Mouse (Mus musculus): ENCODE measurements around the gene Timm10.
A peak's percentile ranks its signal among the peaks of the same experiment; 100 is the strongest.

The Timm10 gene

DNA sequence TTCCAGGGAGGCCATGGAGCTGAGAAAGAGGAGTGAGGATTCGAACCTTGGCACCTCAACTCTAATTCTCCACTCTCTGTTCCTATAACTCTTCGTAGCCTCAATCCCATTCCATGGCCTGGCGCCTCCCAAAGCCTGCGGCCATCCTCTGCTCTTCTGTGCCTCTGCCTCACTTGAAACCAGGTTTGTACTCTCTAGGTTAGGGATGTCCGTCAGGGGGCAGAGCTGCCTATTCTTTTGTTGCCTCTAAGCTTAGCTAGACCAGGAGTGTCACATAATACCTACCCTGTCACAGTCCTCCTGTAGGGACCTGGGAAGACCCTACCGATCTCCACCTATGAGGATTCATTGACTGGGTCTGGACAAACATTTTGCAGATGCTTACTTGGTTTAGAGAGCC, 14.1 kb upstream of the Timm10 start:
- no peak for DNase-seq (ENCODE audit: low read depth, low spot score)

- DNase-seq (ENCODE audit: low read depth, low spot score): no peak
Measured at GRCm38 (mm10) chr2:84819861-84820260, 6.9 kb upstream of the Timm10 start.

GRCm38 (mm10) chr2:84822552-84822951, 4.2 kb upstream of the Timm10 start, which contains the start of gene Smtnl1:
TSS of gene Smtnl1 (minus strand) at chr2:84822652.
- no peak for DNase-seq (ENCODE audit: low read depth, low spot score)

- DNase-seq (ENCODE audit: low read depth, low spot score): no peak
Measured at GRCm38 (mm10) chr2:84823237-84823636, 3.6 kb upstream of the Timm10 start.

DNA sequence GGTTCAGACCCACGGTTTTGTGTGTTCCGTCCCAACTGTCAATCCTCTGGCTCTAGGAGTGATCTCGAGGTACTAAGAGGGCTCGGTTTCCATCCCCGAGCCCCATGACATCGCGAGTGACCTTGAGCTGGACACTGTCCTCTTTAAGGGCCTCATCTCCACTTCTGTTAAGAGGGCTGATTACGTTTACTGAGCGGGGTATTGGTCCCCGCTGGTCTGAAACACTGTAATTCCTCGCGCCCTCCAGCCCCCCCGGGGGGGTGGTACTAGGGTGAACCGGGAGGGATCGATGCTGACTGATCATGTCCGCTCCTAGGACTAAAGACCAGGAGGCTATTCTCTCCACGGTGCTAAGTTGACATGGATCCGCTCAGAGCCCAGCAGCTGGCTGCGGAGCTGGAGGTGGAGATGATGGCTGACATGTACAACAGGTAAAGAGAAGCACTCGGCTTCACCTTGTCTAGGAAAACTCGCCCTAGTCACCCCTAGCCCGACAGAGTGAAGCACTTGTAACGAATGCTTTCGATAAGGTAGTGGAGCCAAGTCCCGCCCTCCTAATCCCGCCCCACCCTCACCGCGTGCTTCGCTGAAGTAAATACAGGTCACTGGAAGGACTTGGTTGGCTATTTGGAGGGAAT, 605 bp downstream of the Timm10 start:
- DNase-seq (ENCODE audit: low read depth, low spot score): peak; percentile 60

DNA sequence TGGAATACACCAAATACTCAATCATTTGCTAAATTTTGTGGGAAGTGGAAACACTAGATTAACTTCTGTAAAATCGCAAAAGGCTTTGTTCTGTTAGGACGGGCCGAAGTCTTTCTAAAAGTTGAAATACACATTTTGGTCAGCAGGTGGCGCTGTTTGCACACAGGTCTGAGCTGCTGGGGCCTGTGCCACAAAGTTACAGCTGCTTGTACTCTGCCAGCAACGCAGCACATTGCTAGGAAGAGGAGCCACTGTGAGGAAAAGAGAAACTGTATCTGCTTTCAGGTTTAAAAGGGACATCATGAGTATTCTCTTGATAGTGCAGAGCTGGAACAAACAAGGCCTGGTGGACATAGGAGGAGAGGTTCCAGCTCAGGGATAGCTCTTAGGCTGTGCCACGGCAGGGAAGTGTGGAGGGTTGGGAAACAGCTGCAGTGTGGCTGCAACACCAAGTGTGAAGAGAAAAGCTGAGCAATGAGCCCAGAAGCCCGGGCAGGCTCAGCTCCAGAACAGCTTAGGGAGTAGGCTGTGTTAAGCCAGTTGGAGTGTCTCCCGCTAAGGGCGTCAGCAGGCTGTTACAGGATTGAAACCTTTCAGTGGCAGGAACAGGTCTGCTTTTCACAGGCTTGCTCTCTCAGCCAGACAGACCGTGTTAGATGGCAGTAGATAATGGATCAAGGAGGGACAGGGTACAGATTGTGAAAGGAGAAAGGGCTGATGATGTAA, 5.0 kb downstream of the Timm10 start:
- DNase-seq (ENCODE audit: low read depth, low spot score): peak; percentile 81

DNA sequence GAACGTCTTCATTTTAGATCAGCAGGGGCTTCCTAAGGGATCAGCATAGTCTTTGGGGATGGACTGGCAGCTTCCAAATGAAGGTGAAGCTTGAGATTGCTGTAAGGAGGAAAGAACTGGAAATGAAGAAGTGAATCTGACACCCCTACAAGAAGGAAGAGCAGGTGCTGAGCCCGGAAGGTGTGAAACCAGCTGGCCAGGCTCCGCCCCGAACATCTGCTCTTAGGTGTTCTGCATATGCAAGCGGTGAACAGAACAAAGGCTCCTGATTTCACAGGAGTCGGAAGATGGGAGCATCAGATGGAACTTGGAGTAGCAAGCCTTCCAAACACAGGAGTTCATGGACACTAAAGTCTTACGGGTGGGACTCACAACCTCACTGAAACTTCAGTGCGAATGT, 10.3 kb downstream of the Timm10 start:
- peak; percentile 83 for DNase-seq (ENCODE audit: low read depth, low spot score)

DNA sequence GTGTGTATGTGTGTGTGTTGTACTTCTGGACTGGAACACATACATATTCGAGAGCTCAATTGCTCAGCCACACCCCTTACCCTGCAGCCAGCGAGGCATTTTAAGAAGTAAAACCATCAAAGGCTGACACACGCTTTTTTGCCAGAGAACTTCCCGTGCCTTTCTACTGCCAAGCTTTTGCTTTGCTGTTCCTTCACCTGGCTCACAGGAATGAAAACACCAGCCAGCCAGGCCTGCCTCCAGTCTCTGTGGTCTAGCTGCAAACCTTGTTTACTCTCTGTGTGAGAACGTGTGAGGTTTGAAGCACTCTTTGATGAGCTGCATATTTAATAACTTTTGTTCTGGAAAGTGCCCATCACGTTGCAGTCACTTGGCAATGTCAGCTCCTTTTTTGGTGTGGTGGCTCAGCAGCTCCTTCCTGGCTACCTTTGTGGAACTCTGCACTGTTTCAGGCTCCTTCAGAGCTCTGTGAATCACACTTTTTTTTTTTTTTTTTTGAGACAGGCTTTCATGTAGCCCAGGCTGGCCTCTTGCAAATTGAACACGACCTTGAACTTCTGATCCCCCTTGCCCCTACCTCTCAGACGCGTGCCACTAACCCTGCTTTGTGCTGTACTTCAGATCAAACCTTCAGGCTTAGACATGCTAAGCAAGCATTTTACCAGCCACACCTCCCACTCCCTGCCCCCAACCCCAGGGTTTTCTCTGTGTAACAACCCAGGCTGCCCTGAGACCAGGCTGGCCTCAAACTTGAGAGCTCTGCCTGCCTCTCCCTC, 11.2 kb downstream of the Timm10 start:
- peak; percentile 89 for DNase-seq (ENCODE audit: low read depth, low spot score)

- DNase-seq (ENCODE audit: low read depth, low spot score): no peak
Measured at GRCm38 (mm10) chr2:84838593-84838949, 11.8 kb downstream of the Timm10 start, which contains the start of gene Slc43a1. TSS of gene Slc43a1 (plus strand) at chr2:84838850.

GRCm38 (mm10) chr2:84838993-84839980, 12.5 kb downstream of the Timm10 start:
- DNase-seq (ENCODE audit: low read depth, low spot score): peak; percentile 57

DNA sequence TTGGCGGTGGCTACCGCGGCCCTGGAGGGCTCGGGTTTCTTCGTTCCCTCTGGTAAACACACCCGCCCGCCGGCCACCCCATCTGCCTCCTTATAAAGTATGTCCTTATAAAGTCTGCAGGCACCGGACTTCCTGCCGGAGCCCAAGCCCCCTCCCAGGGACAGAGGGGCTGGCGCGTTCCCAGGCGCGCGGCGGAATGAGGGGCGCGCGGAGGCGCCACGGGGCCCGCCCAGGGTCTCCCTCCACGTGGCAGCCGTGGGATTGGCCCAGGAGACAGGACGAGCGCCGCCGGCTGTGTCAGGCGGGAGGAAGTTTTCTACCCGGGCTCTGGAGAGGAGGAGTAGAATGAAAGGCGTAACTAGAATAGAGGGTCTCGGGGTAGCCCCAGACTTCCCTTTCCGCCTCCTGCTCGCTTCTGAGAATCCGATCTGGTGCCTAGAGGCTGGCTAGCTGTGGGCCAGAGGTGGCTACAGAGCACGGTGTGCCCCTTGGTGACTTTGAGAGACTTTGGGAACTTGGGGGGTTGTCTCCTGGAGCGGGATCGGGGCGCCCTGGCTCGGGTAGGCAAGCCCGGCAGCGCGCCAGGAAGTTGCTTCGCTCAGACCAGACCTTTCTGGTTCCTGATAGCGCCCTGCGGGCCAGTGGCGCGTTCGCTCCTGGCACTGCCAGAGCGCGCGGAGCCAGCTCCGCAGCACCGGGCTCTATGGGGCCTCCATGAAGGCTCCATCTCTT, 13.4 kb downstream of the Timm10 start:
- peak; percentile 84 for DNase-seq (ENCODE audit: low read depth, low spot score)

- no peak for DNase-seq (ENCODE audit: low read depth, low spot score)
Measured at GRCm38 (mm10) chr2:84840748-84841563, 14.2 kb downstream of the Timm10 start.

DNA sequence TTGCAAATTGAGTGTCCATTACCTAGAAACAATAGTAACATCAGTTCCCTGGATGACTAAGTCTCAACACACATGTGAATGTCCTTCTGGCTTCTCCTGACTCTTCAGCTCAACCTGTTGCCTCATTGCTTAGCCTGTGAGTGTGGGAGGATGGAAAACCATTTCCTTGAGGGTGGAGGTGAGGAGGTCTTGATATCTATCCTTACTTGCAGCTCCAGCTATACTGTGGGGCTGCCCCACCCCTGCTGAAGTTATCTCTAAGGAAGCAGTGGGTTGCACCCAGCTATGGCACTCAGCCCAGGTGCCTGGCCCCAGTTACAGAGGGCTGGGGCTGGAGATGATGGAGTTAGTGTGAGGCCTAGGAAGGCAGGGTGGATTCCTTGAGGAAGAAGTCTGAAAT, 15.1 kb downstream of the Timm10 start:
- DNase-seq (ENCODE audit: low read depth, low spot score): no peak

DNA sequence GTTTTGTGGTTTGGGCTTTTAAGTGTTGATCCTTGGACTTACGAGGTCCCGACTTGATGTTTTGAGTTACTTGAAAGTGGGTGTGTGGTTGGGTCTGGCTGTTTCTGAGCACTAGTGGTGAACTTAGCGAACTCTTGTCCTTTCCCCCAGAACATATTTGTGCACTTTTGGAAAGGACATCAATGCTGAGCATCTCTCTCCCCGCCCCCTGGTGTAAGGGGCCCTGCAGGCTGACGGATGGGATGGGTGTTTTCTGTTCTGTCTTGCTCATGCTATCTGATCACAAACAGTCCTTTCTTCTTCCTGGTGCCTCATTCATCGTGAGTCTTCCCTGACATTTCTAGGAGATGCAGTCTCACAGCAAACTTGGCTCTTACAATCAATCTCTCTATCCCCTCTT, 16.9 kb downstream of the Timm10 start:
- DNase-seq (ENCODE audit: low read depth, low spot score): no peak

GRCm38 (mm10) chr2:84845226-84845625, 18.4 kb downstream of the Timm10 start:
- no peak for DNase-seq (ENCODE audit: low read depth, low spot score)

DNA sequence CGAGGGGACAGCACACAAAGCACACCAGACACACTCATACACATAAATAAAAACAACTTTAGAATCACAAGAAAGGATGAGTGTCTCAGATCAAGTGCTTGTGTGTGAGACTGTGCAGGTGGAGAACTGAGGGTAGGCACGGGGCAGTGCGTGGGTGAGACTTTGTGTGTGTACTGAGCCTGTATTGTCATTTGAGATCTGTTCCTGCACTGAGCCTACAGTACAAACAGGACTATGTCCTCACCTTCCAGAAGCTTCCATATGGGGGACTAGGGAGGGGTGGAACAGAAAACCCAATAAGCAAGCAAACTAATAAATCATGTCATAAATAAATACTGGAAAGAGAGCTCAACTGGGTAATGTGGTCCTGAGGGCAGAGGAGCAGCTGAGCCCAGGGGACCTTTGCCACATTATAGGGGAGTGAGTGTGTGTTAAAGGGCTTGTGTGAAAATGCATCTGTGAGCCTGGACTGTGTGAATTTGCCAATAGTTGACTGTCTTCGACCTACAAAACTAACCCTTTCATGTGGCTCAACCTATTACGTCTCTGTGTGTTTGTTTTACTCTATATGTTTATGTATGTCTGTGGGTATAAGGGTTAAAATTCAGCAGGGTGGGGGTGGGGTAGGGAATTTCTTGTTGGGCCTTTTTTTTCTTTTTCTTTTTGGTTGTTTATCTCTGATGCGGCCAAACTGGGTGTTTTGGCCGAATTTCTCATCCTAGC, 23.8 kb downstream of the Timm10 start:
- DNase-seq (ENCODE audit: low read depth, low spot score): no peak

DNA sequence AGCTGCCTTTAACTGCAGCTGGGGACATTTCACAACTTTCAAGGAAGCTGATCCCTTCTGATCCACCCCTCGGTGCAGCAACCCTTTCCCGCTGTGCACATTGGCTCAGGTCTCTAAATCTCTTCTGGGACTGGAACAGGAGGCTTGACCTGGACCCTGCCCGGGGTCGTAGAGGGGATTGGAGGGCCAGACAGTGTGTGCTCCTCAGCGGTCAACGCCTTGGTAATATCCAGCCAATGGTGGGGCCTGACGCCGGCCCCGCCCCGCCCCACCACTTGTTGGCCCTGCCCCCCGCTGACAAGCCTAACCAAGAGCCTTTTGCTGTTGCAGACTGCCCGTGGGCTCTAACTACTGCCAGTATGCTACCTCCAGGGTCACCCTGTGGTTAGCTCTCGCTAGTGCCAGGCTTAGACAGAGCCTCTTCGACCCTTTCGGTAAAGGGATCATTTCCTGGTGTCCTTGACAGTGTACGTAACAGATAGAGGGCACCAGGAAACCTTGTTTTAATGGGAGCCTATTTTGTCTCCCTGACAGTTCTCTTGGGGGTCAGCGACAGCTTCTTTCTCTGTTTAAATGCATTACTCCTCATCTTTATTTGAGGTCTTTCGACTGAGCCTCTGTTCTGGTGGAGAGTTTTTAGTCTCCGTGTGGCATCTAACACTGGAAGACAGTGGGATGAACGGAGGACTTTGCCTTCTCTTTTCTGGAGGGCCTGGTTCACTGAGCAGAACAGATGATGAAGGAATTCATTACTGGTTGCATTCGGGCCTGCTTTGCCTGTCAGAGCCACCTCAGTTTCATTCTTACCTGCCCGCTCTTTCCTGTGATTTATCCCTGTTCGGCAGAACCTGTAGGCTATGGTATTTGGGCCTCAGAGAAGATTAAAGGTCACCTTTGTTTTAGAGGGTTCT, 24.6 kb downstream of the Timm10 start:
- DNase-seq (ENCODE audit: low read depth, low spot score): peak; percentile 79

- peak; percentile 53 for DNase-seq (ENCODE audit: low read depth, low spot score)
Measured at GRCm38 (mm10) chr2:84855732-84856131, 28.9 kb downstream of the Timm10 start.

Data from R1 (cell line).